Mouse (Mus musculus): ENCODE measurements around the gene Sh2b1. TPM values are rescaled to one million over a fixed set of nuclear protein-coding genes. Genes with fewer than 3 reads are reported as not detected.

The Sh2b1 gene
- polyA plus RNA-seq, 1 experiment: 27.6 TPM

DNA sequence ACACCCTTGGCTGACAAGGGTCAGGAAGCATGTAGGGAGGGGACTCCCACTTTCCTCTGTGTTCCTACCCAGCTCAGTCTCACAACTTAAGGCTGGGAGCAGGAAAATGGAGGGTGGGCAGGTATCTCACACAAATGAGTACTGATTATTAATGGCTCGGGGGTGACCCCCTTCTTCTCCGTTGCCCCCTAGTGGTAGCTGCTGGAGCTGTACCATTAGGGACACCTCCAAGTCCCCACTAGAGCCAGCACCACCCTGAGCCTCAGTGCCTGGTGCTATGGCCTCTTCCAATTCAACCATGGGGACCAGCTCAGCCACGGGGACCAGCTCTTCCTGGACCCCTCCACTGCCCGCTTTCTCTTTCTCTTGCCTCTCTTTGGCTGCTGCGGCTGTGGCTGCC lies 8.0 kb downstream of the Sh2b1 start:
- peaks cover 13% of the 10 kb centered on the region for H3K4me1 ChIP-seq (ENCODE audit: control insufficient read depth, insufficient read depth, low read length)
- no peak overlapping the region for H3K4me3 ChIP-seq (ENCODE audit: insufficient read depth, low read length)
- H3K27ac ChIP-seq (ENCODE audit: insufficient read depth, low read depth, low read length): no peak overlapping the region
- TF ChIP-seq POLR2A (IDR thresholded peaks at IDR 0.05; ENCODE audit: borderline replicate concordance, low read depth, low read length) (no peak), CTCF (IDR thresholded peaks at IDR 0.05; ENCODE audit: low read depth, low read length) (peak; percentile 65)

DNA sequence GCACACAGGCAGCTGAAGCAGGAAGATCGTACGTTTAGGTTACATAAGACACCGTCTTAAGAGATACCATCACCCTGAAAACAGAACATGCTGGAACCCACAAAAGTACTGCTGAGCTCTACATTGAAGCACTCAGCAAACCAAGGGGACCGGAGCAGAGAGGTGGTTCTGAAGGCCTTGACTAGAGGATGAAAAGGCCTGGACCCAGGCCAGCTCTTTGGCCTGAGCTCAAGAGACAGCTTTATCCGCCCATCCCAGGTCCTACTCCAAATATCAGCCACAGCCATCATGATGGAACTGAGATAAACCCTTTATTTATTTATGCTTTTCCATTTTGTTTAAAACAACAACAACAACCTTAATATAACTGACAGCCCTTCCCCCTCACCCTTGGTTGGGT lies 8.5 kb downstream of the Sh2b1 start:
- Histone ChIP-seq H3K27ac (ENCODE audit: insufficient read depth, low read depth, low read length) (no peak overlapping the region), H3K4me1 (ENCODE audit: control insufficient read depth, insufficient read depth, low read length) (peaks cover 13% of the 10 kb centered on the region), H3K4me3 (ENCODE audit: insufficient read depth, low read length) (no peak overlapping the region)
- TF ChIP-seq CTCF (IDR thresholded peaks at IDR 0.05; ENCODE audit: low read depth, low read length): no peak
- TF ChIP-seq POLR2A (IDR thresholded peaks at IDR 0.05; ENCODE audit: borderline replicate concordance, low read depth, low read length): no peak

DNA sequence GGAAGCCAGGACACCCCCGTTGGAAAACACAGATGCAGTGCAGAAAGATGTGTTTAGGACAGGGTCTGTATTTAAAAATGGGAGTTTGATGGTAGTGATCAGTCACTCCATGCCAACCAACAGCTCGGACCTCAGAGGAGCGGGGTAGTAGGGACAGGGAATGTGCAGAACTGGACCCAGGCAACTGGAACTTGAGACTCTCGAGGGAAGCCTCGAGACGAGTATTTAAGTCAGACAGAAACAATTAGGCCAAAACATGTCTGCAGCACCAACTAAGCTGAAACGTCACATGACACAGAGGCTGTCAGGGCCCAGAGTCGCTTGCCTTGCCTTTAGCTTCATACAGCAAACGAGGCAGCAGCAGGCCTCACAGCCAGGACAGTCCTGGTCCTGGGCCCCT lies 9.1 kb downstream of the Sh2b1 start:
- Histone ChIP-seq H3K27ac (ENCODE audit: insufficient read depth, low read depth, low read length) (no peak overlapping the region), H3K4me3 (ENCODE audit: insufficient read depth, low read length) (no peak overlapping the region), H3K4me1 (ENCODE audit: control insufficient read depth, insufficient read depth, low read length) (peaks cover 13% of the 10 kb centered on the region)
- no peak for TF ChIP-seq CTCF (IDR thresholded peaks at IDR 0.05; ENCODE audit: low read depth, low read length)
- TF ChIP-seq POLR2A (IDR thresholded peaks at IDR 0.05; ENCODE audit: borderline replicate concordance, low read depth, low read length): no peak

DNA sequence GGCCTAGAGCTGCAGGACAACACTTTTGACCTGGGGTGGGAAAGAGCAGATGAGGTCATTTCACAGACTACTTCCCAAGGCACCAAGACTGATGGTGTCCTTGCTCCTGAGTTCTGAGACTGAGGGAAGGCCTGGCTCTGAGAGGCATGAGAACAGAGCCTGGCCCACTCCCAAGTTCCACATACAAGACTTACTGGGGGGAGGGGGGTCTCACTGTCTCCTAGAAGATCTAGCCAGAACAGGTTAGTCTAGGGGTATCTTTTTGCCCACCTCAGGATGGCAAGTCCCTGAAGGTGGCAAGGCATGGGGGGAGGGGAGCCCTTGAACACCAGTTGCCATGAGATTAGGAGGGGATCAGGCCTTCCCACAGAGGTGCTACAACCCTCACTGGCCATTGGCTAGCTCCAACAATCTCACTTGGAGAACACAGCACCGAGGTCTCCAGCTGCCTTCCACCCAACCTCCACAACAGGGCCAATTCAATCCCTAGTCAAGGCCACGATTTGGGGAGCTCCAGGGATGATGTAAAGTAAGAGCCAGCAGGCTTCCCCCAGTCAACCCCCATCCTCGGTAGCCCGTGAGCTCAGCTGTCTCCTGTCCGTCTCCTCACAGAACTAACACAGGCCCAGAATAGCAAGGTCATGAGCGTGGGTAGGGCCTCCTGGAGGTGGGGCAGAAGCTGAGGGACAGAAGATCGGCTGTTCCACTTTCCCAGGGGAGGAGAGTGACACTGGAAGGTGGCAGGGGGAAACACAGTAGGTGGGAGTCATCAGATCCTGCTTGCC lies 9.8 kb downstream of the Sh2b1 start:
- H3K27ac ChIP-seq (ENCODE audit: insufficient read depth, low read depth, low read length): no peak overlapping the region
- TF ChIP-seq POLR2A (IDR thresholded peaks at IDR 0.05; ENCODE audit: borderline replicate concordance, low read depth, low read length) (no peak), CTCF (IDR thresholded peaks at IDR 0.05; ENCODE audit: low read depth, low read length) (no peak)
- H3K4me3 ChIP-seq (ENCODE audit: insufficient read depth, low read length): no peak overlapping the region
- peaks cover 13% of the 10 kb centered on the region for H3K4me1 ChIP-seq (ENCODE audit: control insufficient read depth, insufficient read depth, low read length)

DNA sequence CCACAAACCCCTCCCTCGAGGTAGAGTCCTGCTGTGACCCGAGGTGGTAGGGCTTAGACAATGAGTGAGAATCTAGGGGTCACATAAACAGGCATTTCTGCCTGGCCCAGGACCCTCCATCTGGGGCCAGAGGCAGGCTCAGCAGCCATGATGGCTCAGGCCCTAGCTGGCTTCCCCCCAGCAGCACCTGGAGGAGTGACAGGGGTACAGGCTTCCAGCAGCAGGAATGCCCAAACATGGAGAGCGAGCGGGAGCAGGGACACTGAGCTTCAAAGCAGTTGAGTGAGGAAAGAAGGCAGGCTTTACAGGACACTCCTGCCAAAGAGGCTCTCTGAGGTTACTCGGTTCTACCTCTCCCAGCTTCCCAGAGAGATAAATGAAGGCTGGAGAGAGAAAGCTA lies 10.4 kb downstream of the Sh2b1 start:
- no peak overlapping the region for H3K27ac ChIP-seq (ENCODE audit: insufficient read depth, low read depth, low read length)
- H3K4me3 ChIP-seq (ENCODE audit: insufficient read depth, low read length): no peak overlapping the region
- no peak for TF ChIP-seq POLR2A (IDR thresholded peaks at IDR 0.05; ENCODE audit: borderline replicate concordance, low read depth, low read length)
- TF ChIP-seq CTCF (IDR thresholded peaks at IDR 0.05; ENCODE audit: low read depth, low read length): no peak
- peaks cover 9% of the 10 kb centered on the region for H3K4me1 ChIP-seq (ENCODE audit: control insufficient read depth, insufficient read depth, low read length)

- no peak overlapping the region for H3K27ac ChIP-seq (ENCODE audit: insufficient read depth, low read depth, low read length)
- peaks cover 7% of the 10 kb centered on the region for H3K4me1 ChIP-seq (ENCODE audit: control insufficient read depth, insufficient read depth, low read length)
- TF ChIP-seq CTCF (IDR thresholded peaks at IDR 0.05; ENCODE audit: low read depth, low read length) (no peak), POLR2A (IDR thresholded peaks at IDR 0.05; ENCODE audit: borderline replicate concordance, low read depth, low read length) (no peak)
- H3K4me3 ChIP-seq (ENCODE audit: insufficient read depth, low read length): no peak overlapping the region
Observed at GRCm38 (mm10) chr7:126464121-126464520, 11.1 kb downstream of the Sh2b1 start.

DNA sequence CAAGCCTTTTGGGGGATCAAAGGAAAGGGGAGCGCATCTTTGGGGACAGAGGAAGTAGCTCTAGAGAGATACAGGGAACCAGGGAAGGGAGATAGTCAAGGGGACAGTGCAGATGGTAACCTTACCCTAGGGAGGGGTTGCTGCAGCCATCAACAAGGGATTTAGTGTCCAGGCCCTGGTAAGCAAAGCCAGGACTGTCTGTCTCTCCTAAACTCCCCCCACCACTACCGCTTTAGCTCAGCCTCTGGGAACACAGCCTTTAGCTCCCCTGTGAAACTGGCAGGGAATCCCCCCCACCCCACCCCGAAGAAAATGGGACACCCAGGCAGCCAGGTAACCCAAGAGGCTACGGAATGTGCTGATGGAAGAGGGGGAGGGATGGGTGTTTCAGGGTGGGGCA lies 11.7 kb downstream of the Sh2b1 start:
- Histone ChIP-seq H3K4me3 (ENCODE audit: insufficient read depth, low read length) (no peak overlapping the region), H3K27ac (ENCODE audit: insufficient read depth, low read depth, low read length) (no peak overlapping the region), H3K4me1 (ENCODE audit: control insufficient read depth, insufficient read depth, low read length) (peaks cover 7% of the 10 kb centered on the region)
- TF ChIP-seq POLR2A (IDR thresholded peaks at IDR 0.05; ENCODE audit: borderline replicate concordance, low read depth, low read length): no peak
- no peak for TF ChIP-seq CTCF (IDR thresholded peaks at IDR 0.05; ENCODE audit: low read depth, low read length)

GRCm38 (mm10) chr7:126463004-126463403 lies 12.2 kb downstream of the Sh2b1 start, which contains the start of gene Atp2a1:
Atp2a1 (minus strand) TSS chr7:126463108.
- TF ChIP-seq POLR2A (IDR thresholded peaks at IDR 0.05; ENCODE audit: borderline replicate concordance, low read depth, low read length) (no peak), CTCF (IDR thresholded peaks at IDR 0.05; ENCODE audit: low read depth, low read length) (no peak)
- H3K27ac ChIP-seq (ENCODE audit: insufficient read depth, low read depth, low read length): no peak within 1 kb of the TSS
- H3K4me1 ChIP-seq (ENCODE audit: control insufficient read depth, insufficient read depth, low read length): peaks cover 7% of the 10 kb centered on the region
- no peak within 1 kb of the TSS for H3K4me3 ChIP-seq (ENCODE audit: insufficient read depth, low read length)

DNA sequence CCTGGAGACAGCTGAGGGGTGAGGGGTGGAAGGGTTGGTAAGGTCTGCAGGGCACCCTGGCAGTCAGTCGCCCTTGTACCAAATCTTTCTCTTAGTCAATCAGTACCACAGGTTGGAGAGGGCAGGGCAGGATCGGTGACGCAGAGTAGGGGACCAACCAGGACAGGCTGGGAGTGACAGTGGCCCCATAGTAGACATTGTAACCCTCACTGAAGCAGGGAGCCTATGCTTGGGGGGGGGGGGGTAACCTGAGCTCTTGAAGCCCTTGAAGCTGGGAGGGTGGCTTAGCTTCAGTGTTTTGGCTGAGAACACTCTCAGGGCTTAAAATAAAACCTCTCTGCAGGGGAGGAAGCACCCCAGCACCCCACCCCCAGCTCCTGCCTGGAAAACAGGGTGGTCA lies 13.6 kb downstream of the Sh2b1 start:
- TF ChIP-seq CTCF (IDR thresholded peaks at IDR 0.05; ENCODE audit: low read depth, low read length) (no peak), POLR2A (IDR thresholded peaks at IDR 0.05; ENCODE audit: borderline replicate concordance, low read depth, low read length) (no peak)
- no peak overlapping the region for H3K27ac ChIP-seq (ENCODE audit: insufficient read depth, low read depth, low read length)
- H3K4me3 ChIP-seq (ENCODE audit: insufficient read depth, low read length): no peak overlapping the region
- peaks cover 7% of the 10 kb centered on the region for H3K4me1 ChIP-seq (ENCODE audit: control insufficient read depth, insufficient read depth, low read length)

DNA sequence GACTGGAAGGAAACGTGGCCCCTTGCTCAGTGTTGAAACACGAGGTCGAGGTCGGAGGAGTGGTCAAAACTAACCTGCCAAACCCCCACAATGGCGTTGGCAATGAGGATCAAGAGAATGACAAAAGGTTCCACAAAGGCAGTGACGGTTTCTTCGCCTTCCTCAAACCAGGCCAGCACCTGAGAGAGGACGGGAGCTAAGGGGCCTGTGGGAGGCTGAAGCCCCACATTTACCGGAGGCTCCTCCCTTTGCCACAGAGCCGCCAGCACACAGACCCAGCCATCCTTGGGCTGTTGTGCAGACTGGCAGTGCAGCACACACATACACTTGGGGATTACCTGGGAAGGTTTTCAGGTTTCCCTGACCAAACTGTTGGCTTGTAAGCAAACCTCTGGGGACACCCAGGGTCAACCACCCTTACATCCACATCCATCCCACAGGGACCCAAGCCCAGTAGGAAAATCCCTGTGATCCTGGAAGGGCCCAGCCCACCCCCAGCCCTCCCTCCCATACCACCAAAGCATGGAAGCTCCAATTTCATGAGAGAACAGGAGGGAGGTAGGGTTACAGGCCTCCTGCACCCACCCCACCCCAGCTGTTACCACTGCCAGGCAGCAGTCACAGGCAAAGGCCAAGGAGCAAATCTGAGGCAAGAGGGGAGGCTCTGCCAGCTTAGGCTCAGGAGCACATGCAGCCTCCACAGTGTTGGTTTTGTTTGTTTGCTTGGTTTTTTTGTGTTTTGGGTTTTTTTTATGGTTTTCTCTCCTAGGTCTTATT lies 14.4 kb downstream of the Sh2b1 start:
- H3K4me1 ChIP-seq (ENCODE audit: control insufficient read depth, insufficient read depth, low read length): peaks cover 7% of the 10 kb centered on the region
- no peak overlapping the region for H3K27ac ChIP-seq (ENCODE audit: insufficient read depth, low read depth, low read length)
- no peak for TF ChIP-seq POLR2A (IDR thresholded peaks at IDR 0.05; ENCODE audit: borderline replicate concordance, low read depth, low read length)
- no peak for TF ChIP-seq CTCF (IDR thresholded peaks at IDR 0.05; ENCODE audit: low read depth, low read length)
- H3K4me3 ChIP-seq (ENCODE audit: insufficient read depth, low read length): no peak overlapping the region
